Mouse (Mus musculus) forebrain, embryonic 15.5 days (tissue): Measurements from ENCODE around the gene Gpsm1. TPM values are rescaled to one million over a fixed set of nuclear protein-coding genes. Genes with fewer than 3 reads are reported as not detected.

Experiments used
- ATAC-seq: fragments of 200-750 bp; cut with Nextera tagmentation; replicated peaks from 2 replicates; pipeline ENCODE4 v1.8.0; 2017; ENCODE audit warnings: mild to moderate bottlenecking, moderate TSS enrichment, moderate library complexity
- H3K27ac ChIP-seq: fragments of 300-500 bp; sonication (generic); replicated peaks from 2 replicates; pipeline ENCODE4 v1.5.1; 2015; ENCODE audit warnings: mild to moderate bottlenecking, inconsistent platforms
- H3K27me3 ChIP-seq: fragments of 300-500 bp; sonication (generic); 2 replicates; pipeline ENCODE4 v1.6.1; 2015; ENCODE audit warnings: inconsistent platforms
- H3K36me3 ChIP-seq: fragments of 300-500 bp; sonication (generic); 2 replicates; pipeline ENCODE4 v1.6.1; 2015; ENCODE audit warnings: mild to moderate bottlenecking, inconsistent platforms
- H3K4me1 ChIP-seq: fragments of 300-500 bp; sonication (generic); 2 replicates; pipeline ENCODE4 v1.6.1; 2015; ENCODE audit warnings: inconsistent platforms
- H3K4me2 ChIP-seq: fragments of 300-500 bp; sonication (generic); replicated peaks from 2 replicates; pipeline ENCODE4 v1.6.1; 2015; ENCODE audit warnings: mild to moderate bottlenecking, inconsistent platforms
- H3K4me3 ChIP-seq: fragments of 300-500 bp; sonication (generic); 2 replicates; pipeline ENCODE4 v1.5.1; 2015; ENCODE audit warnings: mild to moderate bottlenecking, inconsistent platforms
- H3K9ac ChIP-seq: fragments of 300-500 bp; sonication (generic); replicated peaks from 2 replicates; pipeline ENCODE4 v1.6.1; 2015; ENCODE audit warnings: mild to moderate bottlenecking, inconsistent platforms
- H3K9me3 ChIP-seq: fragments of 300-500 bp; sonication (generic); 2 replicates; pipeline ENCODE4 v1.6.1; 2016; ENCODE audit warnings: inconsistent platforms
- WGBS: fragments of 180-500 bp; shearing (Covaris S2); methylation state at CpG from one replicate; pipeline ENCODE4 v1.1.7; 2015; ENCODE audit warnings: mixed read lengths; 5-methylcytosine and 5-hydroxymethylcytosine counted together
- polyA plus RNA-seq: library from polyadenylated mRNA; unstranded; fragments of >200 nt; fragmentation: Nextera tagmentation; extraction: Ambion mirVana; gene quantifications from 2 replicates; pipeline ENCODE4 v1.2.1, GENCODE M21; 2015

Gene Gpsm1
- polyA plus RNA-seq, 1 experiment from 2014 or later, result 151 TPM

DNA sequence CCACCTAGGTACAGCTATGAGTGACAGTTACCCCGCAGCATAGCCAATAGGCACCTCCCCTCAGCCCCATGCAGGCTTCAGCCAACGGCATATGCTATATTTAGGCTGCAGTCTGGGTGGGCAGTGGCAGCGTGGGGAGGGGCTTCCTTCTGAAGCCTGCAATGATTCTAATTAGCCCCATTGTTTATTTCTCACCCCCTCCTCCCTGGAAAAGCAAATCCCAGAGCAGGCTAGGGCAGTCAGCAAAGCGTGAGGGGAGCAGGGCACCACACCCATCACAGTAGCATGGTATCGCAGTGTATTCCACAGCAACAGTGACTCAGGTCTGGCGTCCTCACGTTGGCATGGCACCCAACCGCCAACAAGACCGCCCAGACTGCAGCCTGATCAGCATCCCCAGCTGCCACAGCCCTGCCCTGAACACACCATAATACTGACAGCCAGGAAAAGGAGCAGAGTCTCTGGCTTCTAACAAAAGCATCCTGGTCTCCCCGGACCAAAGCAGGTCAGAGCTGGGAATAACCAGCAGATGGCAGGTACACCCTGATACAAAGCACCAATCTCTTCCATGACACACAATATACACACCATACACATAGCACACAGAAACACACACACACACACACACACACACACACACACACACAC is 17.0 kb upstream of the Gpsm1 start:
- Histone ChIP-seq H3K4me2 (peak overlapping the region; percentile 39), H3K9ac (peak overlapping the region; percentile 27; the same call in 1 of the 2 replicates), H3K36me3 (no peaks in the 10 kb centered on the region), H3K27me3 (no peaks in the 10 kb centered on the region), H3K27ac (peak overlapping the region; percentile 79), H3K4me3 (peak overlapping the region; percentile 22), H3K9me3 (no peaks in the 10 kb centered on the region), H3K4me1 (peaks cover 45% of the 10 kb centered on the region)
- WGBS, result under 1% methylated on average over 10 of the region's 10 CpGs
- ATAC-seq, result peak; percentile 84

- 5% methylated on average over 4 of the region's 4 CpGs for WGBS
- no peaks in the 10 kb centered on the region for H3K36me3 ChIP-seq
- H3K9me3 ChIP-seq, result no peaks in the 10 kb centered on the region
- H3K4me1 ChIP-seq, result peaks cover 45% of the 10 kb centered on the region
- no peaks in the 10 kb centered on the region for H3K27me3 ChIP-seq
- H3K27ac ChIP-seq, result peak overlapping the region; percentile 79
- H3K4me2 ChIP-seq, result peak overlapping the region; percentile 39; the same call in 1 of the 2 replicates
- H3K4me3 ChIP-seq, result peak overlapping the region; percentile 22; the same call in 1 of the 2 replicates
- H3K9ac ChIP-seq, result peak overlapping the region; percentile 27; the same call in 1 of the 2 replicates
- ATAC-seq, result peak; percentile 21; the same call in 1 of the 2 replicates
These were observed 16.5 kb upstream of the Gpsm1 start for GRCm38 (mm10) chr2:26298856-26299230.

DNA sequence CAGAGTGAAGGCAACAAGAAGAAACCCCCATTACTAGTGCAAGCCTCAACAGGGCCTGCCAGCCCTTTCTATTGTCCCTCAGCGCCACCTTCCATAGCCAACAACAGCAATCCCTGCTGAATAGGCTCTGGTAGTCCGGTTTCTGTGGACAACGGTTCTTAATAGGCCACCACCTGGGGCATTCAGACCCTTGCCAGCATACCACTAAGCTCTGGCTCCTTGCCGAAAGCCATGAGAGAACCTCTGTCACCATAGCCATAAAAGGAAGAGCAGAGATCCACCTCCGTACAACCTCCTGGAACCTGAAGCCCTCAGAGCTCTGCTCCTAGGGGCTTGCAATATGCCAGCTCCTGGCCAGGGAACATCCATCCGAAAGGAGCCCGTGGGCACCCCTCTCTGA is 16.0 kb upstream of the Gpsm1 start:
- H3K27me3 ChIP-seq, result no peaks in the 10 kb centered on the region
- H3K36me3 ChIP-seq, result no peaks in the 10 kb centered on the region
- H3K4me3 ChIP-seq, result no peak overlapping the region
- peak overlapping the region; percentile 39; the same call in 1 of the 2 replicates for H3K4me2 ChIP-seq
- 18% methylated on average over 7 of the region's 7 CpGs for WGBS
- H3K9me3 ChIP-seq, result no peaks in the 10 kb centered on the region
- no peak for ATAC-seq
- H3K27ac ChIP-seq, result peak overlapping the region; percentile 79
- no peak overlapping the region for H3K9ac ChIP-seq
- peaks cover 45% of the 10 kb centered on the region for H3K4me1 ChIP-seq

- ATAC-seq, result no peak
- H3K4me1 ChIP-seq, result peaks cover 45% of the 10 kb centered on the region
- no peak overlapping the region for H3K4me3 ChIP-seq
- no peaks in the 10 kb centered on the region for H3K36me3 ChIP-seq
- H3K4me2 ChIP-seq, result no peak overlapping the region
- H3K27ac ChIP-seq, result no peak overlapping the region
- no peak overlapping the region for H3K9ac ChIP-seq
- WGBS, result 32% methylated on average over 5 of the region's 5 CpGs
- no peaks in the 10 kb centered on the region for H3K27me3 ChIP-seq
- H3K9me3 ChIP-seq, result no peaks in the 10 kb centered on the region
These were observed 15.0 kb upstream of the Gpsm1 start for GRCm38 (mm10) chr2:26300161-26300807.

DNA sequence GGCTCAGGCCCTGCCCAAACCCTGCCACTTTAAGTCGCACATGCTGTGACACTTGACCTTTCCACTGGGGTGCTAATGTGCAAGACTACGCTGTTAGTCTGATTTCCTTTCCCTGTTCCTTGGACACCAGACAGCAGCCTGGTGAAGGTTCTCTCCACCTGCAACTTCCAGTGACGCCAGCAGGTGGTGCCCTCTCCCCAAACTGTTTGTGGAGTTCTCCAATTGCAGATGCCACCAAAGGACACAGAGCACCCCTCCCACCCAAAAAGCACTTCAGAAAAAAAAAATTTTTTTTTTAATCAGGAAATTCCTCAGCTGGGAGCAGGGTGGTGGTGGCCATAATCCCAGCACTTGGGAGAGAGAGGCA is 14.5 kb upstream of the Gpsm1 start:
- H3K4me1 ChIP-seq, result peaks cover 45% of the 10 kb centered on the region
- 0% methylated on average over 3 of the region's 3 CpGs for WGBS
- no peak overlapping the region for H3K27ac ChIP-seq
- H3K27me3 ChIP-seq, result no peaks in the 10 kb centered on the region
- no peak overlapping the region for H3K4me3 ChIP-seq
- 0 out of 2 replicates have a peak, but pooled peaks have one; percentile 10 for ATAC-seq
- H3K36me3 ChIP-seq, result no peaks in the 10 kb centered on the region
- no peak overlapping the region for H3K4me2 ChIP-seq
- no peak overlapping the region for H3K9ac ChIP-seq
- H3K9me3 ChIP-seq, result no peaks in the 10 kb centered on the region

- Histone ChIP-seq H3K4me3 (no peak overlapping the region), H3K36me3 (no peaks in the 10 kb centered on the region), H3K4me1 (peaks cover 37% of the 10 kb centered on the region), H3K9ac (no peak overlapping the region), H3K4me2 (no peak overlapping the region), H3K27me3 (no peaks in the 10 kb centered on the region), H3K9me3 (no peaks in the 10 kb centered on the region), H3K27ac (no peak overlapping the region)
- ATAC-seq, result no peak
- WGBS, result 93% methylated on average over 10 of the region's 10 CpGs
These were observed 13.3 kb upstream of the Gpsm1 start for GRCm38 (mm10) chr2:26302005-26302503.

- Histone ChIP-seq H3K27me3 (no peaks in the 10 kb centered on the region), H3K9ac (no peak overlapping the region), H3K9me3 (no peaks in the 10 kb centered on the region), H3K4me1 (peaks cover 10% of the 10 kb centered on the region), H3K27ac (no peak overlapping the region), H3K4me2 (no peak overlapping the region), H3K4me3 (no peak overlapping the region), H3K36me3 (no peaks in the 10 kb centered on the region)
- WGBS, result 70% methylated on average over 1 of the region's 1 CpGs
- ATAC-seq, result no peak
These were observed 10.6 kb upstream of the Gpsm1 start for GRCm38 (mm10) chr2:26304711-26305110.

- Histone ChIP-seq H3K9me3 (no peaks in the 10 kb centered on the region), H3K27me3 (no peaks in the 10 kb centered on the region), H3K36me3 (no peaks in the 10 kb centered on the region), H3K9ac (no peak overlapping the region), H3K27ac (no peak overlapping the region), H3K4me1 (peaks cover 2% of the 10 kb centered on the region; the same call in 1 of the 2 replicates), H3K4me3 (no peak overlapping the region), H3K4me2 (no peak overlapping the region)
- no peak for ATAC-seq
- 79% methylated on average over 2 of the region's 2 CpGs for WGBS
These were observed 9.8 kb upstream of the Gpsm1 start for GRCm38 (mm10) chr2:26305555-26305954.

GRCm38 (mm10) chr2:26306702-26307101 is 8.6 kb upstream of the Gpsm1 start:
- H3K36me3 ChIP-seq, result no peaks in the 10 kb centered on the region
- no peaks in the 10 kb centered on the region for H3K27me3 ChIP-seq
- no peak overlapping the region for H3K4me2 ChIP-seq
- no peak for ATAC-seq
- no peak overlapping the region for H3K4me3 ChIP-seq
- no peaks in the 10 kb centered on the region for H3K9me3 ChIP-seq
- no peak overlapping the region for H3K9ac ChIP-seq
- 91% methylated on average over 3 of the region's 3 CpGs for WGBS
- no peaks in the 10 kb centered on the region for H3K4me1 ChIP-seq
- H3K27ac ChIP-seq, result no peak overlapping the region

- WGBS, result 22% methylated on average over 10 of the region's 10 CpGs
- ATAC-seq, result peak; percentile 69; the same call in 1 of the 2 replicates
- Histone ChIP-seq H3K4me2 (no peak overlapping the region), H3K27me3 (no peaks in the 10 kb centered on the region), H3K27ac (peak overlapping the region; percentile 19; the same call in 1 of the 2 replicates), H3K9ac (no peak overlapping the region), H3K4me1 (no peaks in the 10 kb centered on the region; the same call in 1 of the 2 replicates), H3K36me3 (no peaks in the 10 kb centered on the region), H3K4me3 (no peak overlapping the region), H3K9me3 (no peaks in the 10 kb centered on the region)
These were observed 5.6 kb upstream of the Gpsm1 start for GRCm38 (mm10) chr2:26309739-26310138.

GRCm38 (mm10) chr2:26311936-26312335 is 3.4 kb upstream of the Gpsm1 start:
- 72% methylated on average over 5 of the region's 5 CpGs for WGBS
- H3K4me3 ChIP-seq, result no peak overlapping the region
- peaks cover 7% of the 10 kb centered on the region for H3K4me1 ChIP-seq
- H3K27ac ChIP-seq, result no peak overlapping the region
- H3K27me3 ChIP-seq, result no peaks in the 10 kb centered on the region
- H3K9me3 ChIP-seq, result no peaks in the 10 kb centered on the region
- ATAC-seq, result no peak
- H3K9ac ChIP-seq, result no peak overlapping the region
- H3K36me3 ChIP-seq, result no peaks in the 10 kb centered on the region
- H3K4me2 ChIP-seq, result no peak overlapping the region

DNA sequence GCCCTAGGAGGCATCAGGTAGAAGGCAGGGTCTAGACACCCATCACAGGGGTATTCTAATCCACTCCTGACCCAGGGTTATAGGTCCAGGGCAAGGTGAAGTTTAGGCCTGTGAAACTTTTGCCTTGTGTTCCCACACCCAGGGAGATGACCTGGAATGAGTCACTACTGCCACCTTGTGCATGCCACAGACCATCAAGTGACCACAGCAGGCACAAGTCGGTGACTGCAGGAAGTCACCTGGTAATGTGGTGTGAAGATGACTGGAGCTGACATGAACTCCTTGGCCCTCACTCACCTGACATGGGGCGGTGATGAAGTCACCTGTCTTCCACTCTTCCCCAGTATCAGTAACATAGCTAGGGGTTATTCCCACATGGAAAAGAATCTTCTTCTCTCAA is 2.5 kb upstream of the Gpsm1 start:
- Histone ChIP-seq H3K27me3 (no peaks in the 10 kb centered on the region), H3K27ac (no peak overlapping the region), H3K36me3 (no peaks in the 10 kb centered on the region), H3K4me2 (no peak overlapping the region), H3K4me3 (no peak overlapping the region), H3K9me3 (no peaks in the 10 kb centered on the region), H3K9ac (no peak overlapping the region), H3K4me1 (peaks cover 16% of the 10 kb centered on the region)
- WGBS, result 67% methylated on average over 2 of the region's 2 CpGs
- ATAC-seq, result no peak
